Mouse (Mus musculus): ENCODE results near the gene Bcat2.

Bcat2 gene

DNA sequence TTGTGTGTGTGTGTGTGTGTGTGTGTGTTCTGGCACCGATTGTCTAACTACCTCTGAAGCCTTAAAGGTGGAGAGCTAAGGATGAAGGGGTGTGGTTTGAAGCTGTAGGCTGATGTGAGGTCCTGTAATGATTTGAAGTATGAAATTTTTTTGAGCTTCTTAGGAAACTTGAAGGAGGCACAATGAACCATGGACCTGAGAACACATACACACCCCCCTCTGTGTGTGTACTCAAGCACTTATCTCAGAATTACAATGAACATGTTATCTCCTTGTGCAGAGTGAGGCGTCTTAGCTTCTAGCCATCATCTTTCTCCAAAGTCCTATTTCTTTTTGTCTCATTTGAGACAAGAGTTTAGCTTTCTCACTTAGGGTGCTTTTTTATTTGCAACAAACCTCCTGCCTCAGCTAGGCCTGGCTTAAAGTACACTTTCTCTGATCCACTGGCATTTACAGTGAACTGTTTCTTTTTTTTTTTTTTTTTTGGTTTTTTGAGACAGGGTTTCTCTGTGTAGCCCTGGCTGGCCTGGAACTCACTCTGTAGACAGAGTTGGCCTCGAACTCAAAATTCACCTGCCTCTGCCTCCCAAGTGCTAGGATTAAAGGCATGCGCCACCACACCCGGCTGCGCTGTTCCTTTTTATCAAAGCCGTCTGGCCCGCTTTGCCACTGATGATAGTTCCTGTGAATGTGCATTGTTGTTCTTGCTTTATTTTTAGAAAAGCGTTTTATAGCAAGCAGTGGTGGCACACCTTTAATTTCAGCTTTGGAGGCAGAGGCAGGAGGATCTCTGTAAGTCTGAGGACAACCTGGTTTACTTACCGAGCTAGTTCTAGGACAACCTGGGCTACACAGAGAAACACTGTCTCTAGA is 1.1 kb upstream of the Bcat2 start:
- in situ Hi-C loops (cut with MboI; ENCODE audit: low pct_unique_long_range_greater_than_20kb in 1 of 2, low sequenced_read_pairs in 2 of 2, unreplicated experiment in 1 of 2) = no loop called here

GRCm38 (mm10) chr7:45571966-45572365 is 2.0 kb downstream of the Bcat2 start:
- in situ Hi-C loops (cut with MboI; ENCODE audit: low pct_unique_long_range_greater_than_20kb in 1 of 2, low sequenced_read_pairs in 2 of 2, unreplicated experiment in 1 of 2) = no loop called here

GRCm38 (mm10) chr7:45573954-45574353 is 4.0 kb downstream of the Bcat2 start:
- in situ Hi-C loops (cut with MboI; ENCODE audit: low pct_unique_long_range_greater_than_20kb in 1 of 2, low sequenced_read_pairs in 2 of 2, unreplicated experiment in 1 of 2) = no loop called here

DNA sequence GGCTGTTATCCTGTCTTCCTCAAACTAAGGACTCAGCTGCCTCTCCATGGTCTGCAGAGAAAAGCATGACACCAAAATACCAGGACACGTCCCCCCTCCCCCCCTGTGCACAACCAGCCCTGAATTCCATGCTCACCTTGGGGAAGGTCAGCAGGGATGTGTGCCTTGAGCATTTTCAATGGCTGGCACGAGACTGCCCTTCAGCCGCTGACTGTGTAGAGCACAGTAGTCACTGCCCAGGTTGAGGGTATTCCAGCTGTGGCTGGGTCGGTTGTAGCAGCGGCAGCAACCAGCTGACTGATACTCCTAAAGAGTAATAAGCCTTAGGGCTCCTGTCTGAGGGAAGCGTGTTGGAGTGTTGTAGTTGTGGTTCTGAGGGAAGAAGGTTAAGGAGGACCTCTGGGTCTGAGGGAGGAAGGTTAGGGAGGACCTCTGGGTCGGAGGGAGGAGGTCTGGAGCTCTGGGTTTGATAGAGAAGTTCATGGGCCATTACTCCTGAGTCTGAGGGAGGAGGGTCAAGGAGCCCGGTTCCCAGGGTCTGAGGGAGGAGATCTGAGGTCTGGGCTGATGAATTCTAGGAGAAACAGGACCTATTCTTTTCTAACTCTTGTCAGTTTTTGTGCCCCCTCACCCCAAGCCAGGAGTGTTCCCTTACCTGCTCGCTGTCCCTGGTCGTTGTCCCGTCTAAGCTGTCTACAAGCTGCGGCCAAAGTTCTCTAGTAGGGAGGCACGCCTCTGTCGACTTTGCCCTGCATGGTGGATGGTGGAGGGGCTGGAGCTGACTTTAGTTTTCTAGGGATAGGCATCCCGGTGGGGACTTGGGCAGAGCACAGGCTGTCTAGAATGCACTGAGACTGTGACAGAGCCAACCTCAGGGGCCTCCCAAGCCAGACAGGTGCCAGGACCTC is 4.8 kb downstream of the Bcat2 start:
- in situ Hi-C loops (cut with MboI; ENCODE audit: low pct_unique_long_range_greater_than_20kb in 1 of 2, low sequenced_read_pairs in 2 of 2, unreplicated experiment in 1 of 2) = no loop called here

DNA sequence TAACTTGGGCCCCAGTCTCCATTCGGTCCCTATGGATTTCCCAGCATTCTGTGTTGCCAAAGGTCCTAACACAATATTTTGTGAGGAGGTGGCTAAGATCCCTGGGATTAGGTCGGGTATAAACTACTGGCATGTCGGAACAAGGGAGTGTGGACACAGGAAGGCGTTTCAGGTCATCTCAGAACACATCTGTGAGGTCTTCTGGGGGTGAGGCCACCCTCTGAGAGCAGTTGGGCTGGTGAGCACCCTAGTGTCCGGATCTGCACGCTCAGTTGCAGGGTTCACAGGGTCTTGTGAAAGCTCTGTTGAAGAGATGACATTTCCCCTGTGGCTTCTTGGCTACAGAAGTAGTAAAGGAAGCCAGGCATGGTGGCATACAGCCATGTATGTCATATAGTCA is 16.0 kb downstream of the Bcat2 start:
- in situ Hi-C loops (cut with MboI; ENCODE audit: low pct_unique_long_range_greater_than_20kb in 1 of 2, low sequenced_read_pairs in 2 of 2, unreplicated experiment in 1 of 2) = no loop called here

GRCm38 (mm10) chr7:45587631-45588592 is 18.0 kb downstream of the Bcat2 start:
- in situ Hi-C loops (cut with MboI; ENCODE audit: low pct_unique_long_range_greater_than_20kb in 1 of 2, low sequenced_read_pairs in 2 of 2, unreplicated experiment in 1 of 2) = no loop called here

- in situ Hi-C loops (cut with MboI; ENCODE audit: low pct_unique_long_range_greater_than_20kb in 1 of 2, low sequenced_read_pairs in 2 of 2, unreplicated experiment in 1 of 2) = no loop called here
Measured at GRCm38 (mm10) chr7:45589173-45589572, 19.2 kb downstream of the Bcat2 start.

- in situ Hi-C loops (cut with MboI; ENCODE audit: low pct_unique_long_range_greater_than_20kb in 1 of 2, low sequenced_read_pairs in 2 of 2, unreplicated experiment in 1 of 2) = loop anchor here in 1 of 2 experiments (5.0 kb wide), 1 partner anchor 123 kb away; the partner anchor contains the start of gene Bax
Measured at GRCm38 (mm10) chr7:45589898-45590297, 19.9 kb downstream of the Bcat2 start.

GRCm38 (mm10) chr7:45590874-45591273 is 20.9 kb downstream of the Bcat2 start:
- in situ Hi-C loops (cut with MboI; ENCODE audit: low pct_unique_long_range_greater_than_20kb in 1 of 2, low sequenced_read_pairs in 2 of 2, unreplicated experiment in 1 of 2) = loop anchor here in 1 of 2 experiments (5.0 kb wide), 1 partner anchor 124 kb away; the partner anchor contains the start of gene Bax

GRCm38 (mm10) chr7:45591880-45592279 is 21.9 kb downstream of the Bcat2 start:
- in situ Hi-C loops (cut with MboI; ENCODE audit: low pct_unique_long_range_greater_than_20kb in 1 of 2, low sequenced_read_pairs in 2 of 2, unreplicated experiment in 1 of 2) = loop anchor here in 1 of 2 experiments (5.0 kb wide), 1 partner anchor 125 kb away; the partner anchor contains the start of gene Bax

DNA sequence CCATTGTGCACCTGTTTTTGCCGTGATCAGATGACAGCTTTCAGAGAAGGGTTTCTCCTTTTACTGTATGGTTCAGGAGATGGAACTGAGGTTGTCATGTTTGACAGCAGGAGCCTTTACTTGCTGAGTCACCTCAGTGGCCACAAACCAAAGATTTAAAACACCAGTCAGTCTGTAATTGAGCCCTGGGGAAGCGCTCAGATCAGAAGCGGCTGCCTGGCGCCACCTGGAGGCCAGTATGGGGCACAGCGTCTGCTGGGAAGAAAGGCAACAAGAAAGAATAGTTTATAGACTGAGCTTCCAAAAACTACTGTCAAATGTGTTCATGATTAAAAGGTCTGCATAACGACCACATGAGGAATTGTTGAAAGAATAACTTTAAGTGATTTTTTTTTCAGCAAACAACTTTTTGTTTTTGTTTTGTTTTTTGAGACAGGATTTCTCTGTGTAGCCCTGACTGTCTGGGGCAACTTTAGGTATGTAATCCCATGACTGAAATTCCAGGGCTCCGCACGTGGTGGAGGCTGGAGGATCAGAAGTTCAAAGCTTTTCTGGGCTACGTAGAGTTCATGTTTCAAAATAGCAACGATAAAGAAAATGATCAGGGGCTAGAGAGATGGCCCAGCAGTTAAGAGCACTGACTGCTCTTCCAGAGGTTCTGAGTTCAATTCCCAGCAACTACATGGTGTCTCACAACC is 23.3 kb downstream of the Bcat2 start:
- in situ Hi-C loops (cut with MboI; ENCODE audit: low pct_unique_long_range_greater_than_20kb in 1 of 2, low sequenced_read_pairs in 2 of 2, unreplicated experiment in 1 of 2) = loop anchor here in 1 of 2 experiments (5.0 kb wide), 1 partner anchor 126 kb away; the partner anchor contains the start of gene Bax

DNA sequence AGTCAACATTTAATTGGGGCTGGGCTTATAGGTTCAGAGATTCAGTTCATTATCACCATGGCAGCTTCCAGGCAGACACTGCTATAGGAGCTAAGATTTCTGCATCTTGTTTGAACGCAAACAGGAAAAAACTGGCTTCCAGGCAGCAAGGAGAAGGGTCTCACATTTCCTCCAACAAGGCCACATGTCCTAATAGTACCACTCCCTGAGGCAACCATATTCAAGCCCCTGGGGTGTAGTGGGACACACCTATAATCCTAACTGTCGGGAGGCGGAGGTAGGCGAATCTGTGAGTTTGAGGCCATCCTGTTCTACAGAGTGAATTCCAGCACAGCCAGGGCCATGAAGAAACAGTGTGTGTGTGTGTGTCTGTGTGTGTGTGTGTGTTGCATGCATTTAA is 25.2 kb downstream of the Bcat2 start:
- in situ Hi-C loops (cut with MboI; ENCODE audit: low pct_unique_long_range_greater_than_20kb in 1 of 2, low sequenced_read_pairs in 2 of 2, unreplicated experiment in 1 of 2) = no loop called here

- in situ Hi-C loops (cut with MboI; ENCODE audit: low pct_unique_long_range_greater_than_20kb in 1 of 2, low sequenced_read_pairs in 2 of 2, unreplicated experiment in 1 of 2) = no loop called here
Measured at GRCm38 (mm10) chr7:45596107-45596506, 26.2 kb downstream of the Bcat2 start.

DNA sequence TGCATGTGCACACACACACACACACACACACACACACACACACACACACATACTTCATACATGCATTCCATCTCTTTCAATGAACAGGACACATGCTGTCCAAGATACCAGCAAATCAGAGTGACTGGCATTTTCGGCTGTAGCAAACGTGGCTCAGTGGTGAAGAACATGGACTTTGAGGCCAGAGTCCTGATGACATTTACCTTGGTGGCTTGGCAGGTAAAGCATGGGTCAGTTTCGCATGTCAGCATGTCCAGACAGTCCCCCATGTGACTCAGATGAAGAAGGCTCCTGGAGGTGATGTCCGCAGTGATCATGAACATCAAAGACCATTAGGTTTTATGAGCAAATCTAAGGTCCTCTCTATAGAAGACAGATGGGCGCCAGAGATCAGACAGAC is 27.1 kb downstream of the Bcat2 start:
- in situ Hi-C loops (cut with MboI; ENCODE audit: low pct_unique_long_range_greater_than_20kb in 1 of 2, low sequenced_read_pairs in 2 of 2, unreplicated experiment in 1 of 2) = no loop called here

DNA sequence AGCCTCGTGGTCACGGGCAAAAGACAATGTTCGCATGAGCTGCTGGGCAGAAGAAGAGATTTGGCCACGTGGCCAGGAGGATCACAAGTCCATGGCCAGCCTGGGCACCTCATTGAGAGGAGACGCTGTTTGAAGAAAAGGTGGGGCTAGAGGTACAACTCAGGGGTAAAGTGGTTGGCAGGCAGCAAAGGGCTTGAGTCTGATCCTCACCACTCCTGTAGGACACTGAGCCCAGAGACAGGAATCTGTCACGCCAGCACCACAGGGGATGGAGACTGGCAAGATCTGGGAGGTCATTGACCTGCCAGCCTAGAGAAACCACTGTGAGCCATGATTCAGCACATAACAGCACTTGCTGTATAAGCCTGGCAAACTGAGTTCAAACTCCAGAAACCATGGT is 27.6 kb downstream of the Bcat2 start:
- in situ Hi-C loops (cut with MboI; ENCODE audit: low pct_unique_long_range_greater_than_20kb in 1 of 2, low sequenced_read_pairs in 2 of 2, unreplicated experiment in 1 of 2) = no loop called here

- in situ Hi-C loops (cut with MboI; ENCODE audit: low pct_unique_long_range_greater_than_20kb in 1 of 2, low sequenced_read_pairs in 2 of 2, unreplicated experiment in 1 of 2) = no loop called here
Measured at GRCm38 (mm10) chr7:45598960-45599879, 29.3 kb downstream of the Bcat2 start.
